Mouse (Mus musculus): ENCODE measurements around the gene Smurf1. TPM values are rescaled to one million over a fixed set of nuclear protein-coding genes. Genes with fewer than 3 reads are reported as not detected.
A peak's percentile ranks its signal among the peaks of the same experiment; 100 is the strongest.

Gene Smurf1
- polyA plus RNA-seq, 1 experiment: 21.9 TPM

DNA sequence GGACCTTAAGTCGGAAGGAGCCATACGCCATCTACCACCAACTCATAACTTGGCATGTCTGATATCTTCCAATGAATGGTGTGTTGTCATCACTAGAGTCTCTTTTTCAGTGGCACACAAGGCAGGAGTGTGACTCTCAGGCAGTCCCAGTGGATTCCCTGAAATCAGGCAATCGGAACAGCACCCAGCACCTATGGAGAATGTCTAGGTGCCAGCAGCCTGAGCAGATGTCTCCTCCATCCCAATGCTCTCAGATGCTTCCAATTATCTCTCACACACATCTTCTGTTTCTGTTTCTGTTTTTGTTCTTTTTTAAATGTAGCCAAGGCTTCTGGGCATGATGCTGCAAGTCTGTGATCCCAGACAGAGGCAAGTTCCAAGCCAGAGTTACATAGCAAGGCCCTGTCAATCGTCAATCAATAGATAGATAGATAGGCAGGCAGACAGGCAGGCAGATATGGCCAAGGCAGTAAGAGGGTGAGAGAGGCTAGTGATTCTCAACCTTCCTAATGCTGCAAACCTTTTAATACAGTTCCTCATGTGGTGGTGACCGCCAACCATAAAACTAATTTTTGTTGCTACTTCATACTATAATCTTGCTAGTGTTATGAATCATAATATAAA is 15.1 kb downstream of the Smurf1 start:
- no peak overlapping the region for H3K27ac ChIP-seq (ENCODE audit: insufficient read depth, low read length)
- H3K27me3 ChIP-seq (ENCODE audit: control insufficient read depth, insufficient read depth, low read length): no peaks in the 10 kb centered on the region
- no peak for TF ChIP-seq POLR2A (IDR thresholded peaks at IDR 0.05; ENCODE audit: borderline replicate concordance, insufficient read depth, low read length)
- no peak for TF ChIP-seq CTCF (IDR thresholded peaks at IDR 0.05; ENCODE audit: borderline replicate concordance, insufficient read depth, low read depth, low read length)
- 86% methylated on average over 5 of the region's 5 CpGs for WGBS
- H3K4me3 ChIP-seq (replicated peaks; ENCODE audit: insufficient read depth, low read depth, low read length): no peak overlapping the region
- H3K4me1 ChIP-seq (ENCODE audit: control insufficient read depth, insufficient read depth, low read length): peaks cover 36% of the 10 kb centered on the region
- DNase-seq: no peak

DNA sequence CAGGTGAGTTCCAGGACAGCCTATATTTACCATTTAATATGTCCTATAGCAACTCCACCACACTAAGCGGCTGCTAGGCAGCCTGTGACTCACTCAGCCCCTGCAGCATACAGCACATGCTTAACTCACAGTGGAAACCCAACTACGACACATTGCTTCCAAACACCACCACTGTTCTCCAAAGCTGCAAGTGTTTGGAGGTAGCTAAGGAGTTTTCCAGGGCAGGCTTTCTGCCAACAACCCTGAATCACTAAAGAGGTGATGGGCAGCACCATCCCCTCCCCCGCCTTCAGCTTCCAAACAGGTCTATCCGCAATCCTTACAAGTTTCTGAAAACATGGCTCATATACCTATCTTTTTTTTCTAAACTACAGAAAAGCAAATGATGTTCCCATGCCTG is 15.8 kb downstream of the Smurf1 start:
- WGBS: 90% methylated on average over 4 of the region's 4 CpGs
- Histone ChIP-seq H3K4me1 (ENCODE audit: control insufficient read depth, insufficient read depth, low read length) (peaks cover 39% of the 10 kb centered on the region), H3K27me3 (ENCODE audit: control insufficient read depth, insufficient read depth, low read length) (no peaks in the 10 kb centered on the region), H3K27ac (ENCODE audit: insufficient read depth, low read length) (no peak overlapping the region), H3K4me3 (replicated peaks; ENCODE audit: insufficient read depth, low read depth, low read length) (no peak overlapping the region)
- DNase-seq: no peak
- no peak for TF ChIP-seq POLR2A (IDR thresholded peaks at IDR 0.05; ENCODE audit: borderline replicate concordance, insufficient read depth, low read length)
- TF ChIP-seq CTCF (IDR thresholded peaks at IDR 0.05; ENCODE audit: borderline replicate concordance, insufficient read depth, low read depth, low read length): no peak

DNA sequence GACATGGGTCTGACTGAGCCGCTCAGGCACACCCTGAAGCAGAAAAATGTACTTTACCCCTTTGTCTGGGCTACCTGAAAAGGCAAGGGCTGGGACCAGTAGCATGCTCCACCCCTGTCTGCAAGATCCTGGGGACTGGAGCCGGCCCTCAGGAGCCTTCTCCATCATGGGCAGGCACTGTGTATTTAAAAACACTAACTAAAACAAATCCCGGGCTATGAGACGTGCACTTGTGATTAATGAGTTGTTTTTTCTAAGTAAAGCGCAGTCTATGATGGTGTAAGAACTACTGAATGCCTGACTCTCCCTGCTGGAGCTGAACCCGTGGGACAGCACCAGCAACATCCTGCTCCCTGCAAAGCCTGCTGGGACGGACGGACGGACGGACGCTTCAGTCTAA is 17.2 kb downstream of the Smurf1 start:
- no peak overlapping the region for H3K4me3 ChIP-seq (replicated peaks; ENCODE audit: insufficient read depth, low read depth, low read length)
- no peak for DNase-seq
- no peaks in the 10 kb centered on the region for H3K27me3 ChIP-seq (ENCODE audit: control insufficient read depth, insufficient read depth, low read length)
- no peak overlapping the region for H3K27ac ChIP-seq (ENCODE audit: insufficient read depth, low read length)
- WGBS: 79% methylated on average over 11 of the region's 11 CpGs
- TF ChIP-seq POLR2A (IDR thresholded peaks at IDR 0.05; ENCODE audit: borderline replicate concordance, insufficient read depth, low read length) (no peak), CTCF (IDR thresholded peaks at IDR 0.05; ENCODE audit: borderline replicate concordance, insufficient read depth, low read depth, low read length) (no peak)
- peaks cover 29% of the 10 kb centered on the region for H3K4me1 ChIP-seq (ENCODE audit: control insufficient read depth, insufficient read depth, low read length)

DNA sequence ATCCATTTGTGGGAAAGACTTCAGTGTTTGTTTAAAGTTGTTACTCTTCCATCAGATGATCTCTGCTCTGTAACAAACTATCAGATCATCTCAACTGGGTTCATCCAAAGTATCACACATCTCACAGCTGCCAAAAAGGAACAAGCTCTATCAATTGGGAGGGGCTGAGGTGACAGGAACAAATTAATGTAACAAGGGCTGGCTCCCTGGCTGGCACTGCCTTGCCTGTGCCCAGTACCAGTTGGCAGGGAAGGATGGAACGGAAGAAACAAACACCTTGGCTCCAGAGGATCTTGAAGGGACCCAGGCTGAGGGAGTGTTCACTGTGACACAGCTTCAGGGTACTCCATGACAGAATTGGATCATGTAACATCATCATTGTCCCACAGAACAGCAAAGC is 17.6 kb downstream of the Smurf1 start:
- H3K27me3 ChIP-seq (ENCODE audit: control insufficient read depth, insufficient read depth, low read length): no peaks in the 10 kb centered on the region
- WGBS: 9% methylated on average over 1 of the region's 1 CpGs
- H3K4me1 ChIP-seq (ENCODE audit: control insufficient read depth, insufficient read depth, low read length): peaks cover 25% of the 10 kb centered on the region
- no peak for TF ChIP-seq POLR2A (IDR thresholded peaks at IDR 0.05; ENCODE audit: borderline replicate concordance, insufficient read depth, low read length)
- TF ChIP-seq CTCF (IDR thresholded peaks at IDR 0.05; ENCODE audit: borderline replicate concordance, insufficient read depth, low read depth, low read length): no peak
- H3K27ac ChIP-seq (ENCODE audit: insufficient read depth, low read length): no peak overlapping the region
- H3K4me3 ChIP-seq (replicated peaks; ENCODE audit: insufficient read depth, low read depth, low read length): no peak overlapping the region
- peak in 1 of 2 experiments; percentile 21 for DNase-seq

DNA sequence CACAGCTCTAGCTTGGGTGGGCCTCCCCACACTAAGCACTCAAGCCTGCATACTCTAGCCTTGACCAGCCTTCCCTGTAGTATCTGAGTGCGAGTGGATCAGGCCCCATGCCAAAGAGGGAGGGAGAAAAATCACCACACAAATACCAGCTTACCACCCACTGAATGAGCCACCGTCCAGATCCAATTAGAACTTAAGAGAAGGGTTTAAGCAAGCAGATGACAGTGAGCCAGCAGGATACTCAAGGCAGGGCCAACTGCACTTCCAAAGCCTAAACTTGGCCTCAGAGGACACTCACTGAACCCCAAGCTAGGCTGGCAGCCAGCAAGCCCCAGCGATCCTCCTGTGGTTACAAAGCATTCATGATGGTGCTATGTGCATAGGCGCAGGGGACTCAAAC is 19.6 kb downstream of the Smurf1 start:
- Histone ChIP-seq H3K4me1 (ENCODE audit: control insufficient read depth, insufficient read depth, low read length) (peaks cover 32% of the 10 kb centered on the region), H3K4me3 (replicated peaks; ENCODE audit: insufficient read depth, low read depth, low read length) (no peak overlapping the region), H3K27ac (ENCODE audit: insufficient read depth, low read length) (no peak overlapping the region), H3K27me3 (ENCODE audit: control insufficient read depth, insufficient read depth, low read length) (no peaks in the 10 kb centered on the region)
- WGBS: 13% methylated on average over 4 of the region's 4 CpGs
- TF ChIP-seq POLR2A (IDR thresholded peaks at IDR 0.05; ENCODE audit: borderline replicate concordance, insufficient read depth, low read length): no peak
- no peak for TF ChIP-seq CTCF (IDR thresholded peaks at IDR 0.05; ENCODE audit: borderline replicate concordance, insufficient read depth, low read depth, low read length)
- peak; percentile 50 to 61 for DNase-seq

DNA sequence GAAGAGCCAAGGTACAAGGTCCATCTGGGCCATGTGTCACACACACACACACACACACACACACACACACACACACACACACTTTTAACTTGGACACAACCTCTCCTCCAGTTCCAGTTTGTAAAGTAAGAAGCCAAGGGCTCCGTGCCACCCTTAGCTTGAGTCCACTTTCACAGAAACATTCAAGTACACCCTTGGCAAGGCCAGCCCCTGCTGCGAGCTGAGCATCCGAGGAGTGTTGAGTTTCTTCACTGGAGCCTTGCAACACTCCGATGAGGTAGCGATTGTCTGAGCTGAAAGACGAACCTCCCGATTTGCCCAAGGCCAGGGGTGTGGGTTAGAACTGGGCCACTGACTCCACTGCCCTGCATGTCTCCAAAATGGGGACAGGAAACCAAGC is 20.7 kb downstream of the Smurf1 start:
- H3K27me3 ChIP-seq (ENCODE audit: control insufficient read depth, insufficient read depth, low read length): no peaks in the 10 kb centered on the region
- no peak overlapping the region for H3K4me3 ChIP-seq (replicated peaks; ENCODE audit: insufficient read depth, low read depth, low read length)
- WGBS: 76% methylated on average over 7 of the region's 7 CpGs
- no peak overlapping the region for H3K27ac ChIP-seq (ENCODE audit: insufficient read depth, low read length)
- DNase-seq: no peak
- peaks cover 28% of the 10 kb centered on the region for H3K4me1 ChIP-seq (ENCODE audit: control insufficient read depth, insufficient read depth, low read length)
- no peak for TF ChIP-seq POLR2A (IDR thresholded peaks at IDR 0.05; ENCODE audit: borderline replicate concordance, insufficient read depth, low read length)
- TF ChIP-seq CTCF (IDR thresholded peaks at IDR 0.05; ENCODE audit: borderline replicate concordance, insufficient read depth, low read depth, low read length): no peak

DNA sequence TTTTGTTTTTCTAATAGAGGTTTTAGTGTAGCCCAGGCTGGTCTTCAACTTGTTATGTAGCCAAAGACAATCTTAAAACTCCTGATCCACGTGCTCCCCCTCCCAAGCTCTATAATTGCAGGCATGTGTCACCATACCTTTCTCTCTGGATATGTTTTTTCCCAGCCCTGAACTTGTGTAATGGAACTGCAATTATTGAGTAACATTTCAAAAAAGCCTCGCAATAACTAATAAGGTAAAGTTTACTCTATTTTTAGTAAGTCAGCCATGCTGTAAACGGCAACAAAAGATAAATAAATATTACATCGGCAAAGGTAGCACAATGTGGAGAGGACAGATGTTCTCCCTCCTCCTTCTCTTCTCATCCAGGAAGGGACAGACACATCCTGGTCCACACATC is 21.3 kb downstream of the Smurf1 start:
- WGBS: 87% methylated on average over 4 of the region's 4 CpGs
- H3K4me1 ChIP-seq (ENCODE audit: control insufficient read depth, insufficient read depth, low read length): peaks cover 28% of the 10 kb centered on the region
- no peak for DNase-seq
- no peak overlapping the region for H3K27ac ChIP-seq (ENCODE audit: insufficient read depth, low read length)
- H3K4me3 ChIP-seq (replicated peaks; ENCODE audit: insufficient read depth, low read depth, low read length): no peak overlapping the region
- no peaks in the 10 kb centered on the region for H3K27me3 ChIP-seq (ENCODE audit: control insufficient read depth, insufficient read depth, low read length)
- TF ChIP-seq CTCF (IDR thresholded peaks at IDR 0.05; ENCODE audit: borderline replicate concordance, insufficient read depth, low read depth, low read length) (no peak), POLR2A (IDR thresholded peaks at IDR 0.05; ENCODE audit: borderline replicate concordance, insufficient read depth, low read length) (no peak)

DNA sequence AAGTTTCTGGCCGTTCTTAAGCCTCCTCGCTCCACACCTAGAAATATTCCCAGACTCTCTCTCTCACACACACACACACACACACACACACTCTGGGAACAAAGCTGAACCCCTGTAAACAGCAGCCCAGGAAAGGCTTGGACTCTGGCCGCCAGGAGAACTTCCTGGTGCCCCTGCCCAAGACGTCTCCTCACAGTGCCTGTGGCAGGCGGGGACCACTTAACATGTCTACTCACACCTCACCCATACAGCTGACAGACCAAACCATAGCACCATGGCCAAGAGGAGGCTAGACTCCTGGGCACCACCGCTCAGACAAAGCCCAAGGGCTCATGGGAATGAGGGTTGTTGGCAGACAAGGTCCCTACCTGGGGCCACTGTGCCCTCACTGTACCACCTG is 22.3 kb downstream of the Smurf1 start:
- H3K27me3 ChIP-seq (ENCODE audit: control insufficient read depth, insufficient read depth, low read length): no peaks in the 10 kb centered on the region
- 89% methylated on average over 6 of the region's 6 CpGs for WGBS
- TF ChIP-seq CTCF (IDR thresholded peaks at IDR 0.05; ENCODE audit: borderline replicate concordance, insufficient read depth, low read depth, low read length) (no peak), POLR2A (IDR thresholded peaks at IDR 0.05; ENCODE audit: borderline replicate concordance, insufficient read depth, low read length) (no peak)
- no peak overlapping the region for H3K4me3 ChIP-seq (replicated peaks; ENCODE audit: insufficient read depth, low read depth, low read length)
- peaks cover 26% of the 10 kb centered on the region for H3K4me1 ChIP-seq (ENCODE audit: control insufficient read depth, insufficient read depth, low read length)
- no peak overlapping the region for H3K27ac ChIP-seq (ENCODE audit: insufficient read depth, low read length)
- DNase-seq: no peak
